32 mouse cellular contexts compared by ENCODE assay signal in genomic region chr1:92678757-92679156, GRCm38 (mm10). TPM values are rescaled to one million over a fixed set of nuclear protein-coding genes. Genes with fewer than 3 reads are reported as not detected.
"Had no signal": no experiment of that assay in that cellular context is flagged by ENCODE, and none has a peak within 500 bp of the region (broad histone marks: within the 10 kb centered on the region; RNA-seq: fewer than 3 reads in every experiment).

No protein-coding gene starts in this region.

- ATAC-seq: hindbrain, postnatal 0 days; intestine, embryonic 16.5 days had no signal

- H3K4me3 ChIP-seq: heart, embryonic 10.5 days; heart, embryonic 12.5 days; hindbrain, embryonic 10.5 days; hindbrain, embryonic 12.5 days; kidney, embryonic 15.5 days; left cerebral cortex, adult 2 months; limb, embryonic 10.5 days; limb, embryonic 12.5 days had no signal

- DNase-seq: gastrocnemius, postnatal 14 days; gastrocnemius, postnatal 36 days; heart, adult 18-20 months; heart, postnatal 10 days; heart, postnatal 4 days; kidney, adult 11 months; kidney, adult 2 months; kidney, adult 9 months; kidney, postnatal 14 days; kidney, postnatal 36 days; layer of hippocampus, adult 9-11 months; liver had no signal

- H3K9ac ChIP-seq: heart, embryonic 12.5 days; hindbrain, embryonic 12.5 days; hindbrain, embryonic 14.5 days; kidney, embryonic 15.5 days; limb, embryonic 12.5 days had no signal

- H3K9me3 ChIP-seq: heart, embryonic 10.5 days; heart, embryonic 12.5 days; hindbrain, embryonic 10.5 days; hindbrain, embryonic 12.5 days; kidney, embryonic 15.5 days; limb, embryonic 10.5 days; limb, embryonic 12.5 days had no signal

- H3K27ac ChIP-seq: heart, embryonic 10.5 days; hindbrain, embryonic 10.5 days; hindbrain, embryonic 12.5 days; hindbrain, embryonic 14.5 days; hindbrain, postnatal 0 days; kidney, embryonic 15.5 days; kidney, postnatal 0 days; left cerebral cortex, adult 2 months; limb, embryonic 10.5 days; limb, embryonic 12.5 days had no signal

- H3K36me3 ChIP-seq: heart, embryonic 10.5 days; heart, embryonic 12.5 days; hindbrain, embryonic 10.5 days; hindbrain, embryonic 12.5 days; kidney, embryonic 15.5 days; limb, embryonic 10.5 days; limb, embryonic 12.5 days had no signal

- H3K4me2 ChIP-seq: heart, embryonic 12.5 days; hindbrain, embryonic 12.5 days; hindbrain, embryonic 14.5 days; kidney, embryonic 15.5 days; limb, embryonic 12.5 days; liver, embryonic 11.5 days had no signal

RNA-seq across cellular contexts. Expression of gene Otos, which starts 30.1 kb away (rescaled TPM):
- total RNA-seq: gastrocnemius, adult 18-20 months; gastrocnemius, adult 8-10 months; gastrocnemius, postnatal 36 days; heart, adult 18-20 months; heart, adult 8-10 months; heart, postnatal 10 days; heart, postnatal 25 days; heart, postnatal 4 days; hindbrain, postnatal 0 days; left cerebral cortex, adult 2 months; left cerebral cortex, postnatal 14 days; left cerebral cortex, postnatal 36 days had no signal
- polyA plus RNA-seq: heart, embryonic 12.5 days; heart, embryonic 14.5 days; hindbrain, embryonic 12.5 days; hindbrain, embryonic 14.5 days; intestine, embryonic 16.5 days; limb, embryonic 10.5 days; limb, embryonic 12.5 days; liver, embryonic 11.5 days had no signal
